Mouse (Mus musculus): ENCODE results near the gene Trim24.

- TF ChIP-seq POLR2A (IDR thresholded peaks at IDR 0.05; ENCODE audit: low read depth, low read length) (no peak), CTCF (IDR thresholded peaks at IDR 0.05; ENCODE audit: extremely low read depth, insufficient read length, insufficient replicate concordance, low read depth, low read length) (no peak)
Observed at GRCm38 (mm10) chr6:37903810-37904209, 33.2 kb downstream of the Trim24 start.
